Mouse (Mus musculus) lung, adult 2 months (tissue): ENCODE measurements at regions not wholly inside any gene's neighbourhood (a gene's known extent, or its start where the extent isn't known, plus 50 kb on each side); places are given as distances from the start of the nearest gene placed in this dataset.

ENCODE experiments used
- DNase-seq: peaks from one replicate; pipeline ENCODE4 v3.0.0; 2022
- H3K4me1 ChIP-seq: fragments of 200-500 bp; 2 replicates; pipeline ENCODE4 v1.6.1; 2011; ENCODE audit warnings: low read length; ENCODE audit not compliant: control insufficient read depth, insufficient read depth
- H3K4me3 ChIP-seq: fragments of 200-500 bp; replicated peaks from 2 replicates; pipeline ENCODE3; 2011; ENCODE audit warnings: low read depth, mild to moderate bottlenecking, control low read depth, low read length; ENCODE audit errors: extremely low read depth
- CTCF ChIP-seq: fragments of 200-500 bp; IDR thresholded peaks from 2 replicates; pipeline ENCODE4 v1.5.1; 2011; ENCODE audit warnings: mild to moderate bottlenecking, low read length, control low read depth; ENCODE audit not compliant: insufficient read depth
- POLR2A ChIP-seq: fragments of 200-500 bp; IDR thresholded peaks from 2 replicates; pipeline ENCODE4 v1.6.1; 2011; ENCODE audit warnings: low read depth, mild to moderate bottlenecking, control low read depth, low read length, borderline replicate concordance; ENCODE audit errors: extremely low read depth
- WGBS: fragments of 180-500 bp; shearing (Covaris S2); methylation state at CpG from one replicate; pipeline ENCODE4 v1.1.7; 2018; 5-methylcytosine and 5-hydroxymethylcytosine counted together

DNA sequence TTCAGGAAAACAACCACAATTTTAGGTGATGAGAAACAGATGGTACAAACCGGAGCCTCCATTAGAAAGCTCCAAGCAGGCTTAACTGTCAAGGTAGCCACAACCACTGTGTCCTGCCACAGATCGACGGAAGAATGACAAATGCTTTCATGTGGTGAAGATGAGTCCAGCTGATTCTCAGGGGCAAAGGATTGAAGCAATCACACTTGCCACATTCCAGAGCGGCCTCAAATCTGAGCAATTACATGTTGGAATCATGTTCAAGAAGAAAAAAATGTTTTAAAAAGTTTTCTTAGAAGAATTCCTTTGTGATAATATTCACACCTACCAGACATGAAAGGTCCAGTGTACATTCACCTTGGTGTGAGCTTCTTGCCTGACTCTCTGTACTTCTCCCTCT lies 57.7 kb upstream of the Far2 start:
- DNase-seq: no peak
- Histone ChIP-seq H3K4me3 (no peak overlapping the region), H3K4me1 (no peaks in the 10 kb centered on the region)
- 74% methylated on average over 4 of the region's 4 CpGs for WGBS
- TF ChIP-seq POLR2A (no peak), CTCF (no peak)
